Mouse (Mus musculus) gastrocnemius, adult 18-20 months (tissue): ENCODE results near the gene Rtca. TPM values are rescaled to one million over a fixed set of nuclear protein-coding genes. Genes with fewer than 3 reads are reported as not detected.

Experiments used
- DNase-seq: peaks from one replicate; pipeline ENCODE4 v3.0.0; 2021; ENCODE audit warnings: low spot score
- long read RNA-seq, 2 experiments: library from polyadenylated mRNA; stranded (forward); transcript quantifications; one replicate each; pipeline ENCODE4 v2.0.0; 2021
- total RNA-seq, 2 experiments: library from RNA; stranded (reverse); gene quantifications; 2 replicates each; pipeline ENCODE4 v1.2.3; 2021

Rtca gene
- total RNA-seq: 10 to 100 TPM; 21.7 to 25.8 TPM
- long read RNA-seq, experiment 1, transcript Rtca-201 (11 exons, 1,594 nt): major isoform, 28 of 34 reads
- long read RNA-seq, experiment 1, partial matches to known transcripts: 1 of 34 reads
- long read RNA-seq, experiment 1, other reads (novel, unspliced or antisense): 5 of 34 reads
- long read RNA-seq, experiment 2, transcript Rtca-201 (11 exons, 1,594 nt): major isoform, 25 of 29 reads
- long read RNA-seq, experiment 2, partial matches to known transcripts: 2 of 29 reads
- long read RNA-seq, experiment 2, other reads (novel, unspliced or antisense): 2 of 29 reads

GRCm38 (mm10) chr3:116507772-116508351, at the start of gene Rtca:
TSS of gene Rtca (minus strand) at chr3:116508208.
- DNase-seq: peak; percentile 99

GRCm38 (mm10) chr3:116551362-116551761, 43.4 kb upstream of the Rtca start:
- no peak for DNase-seq

GRCm38 (mm10) chr3:116547430-116547829, 39.4 kb upstream of the Rtca start:
- no peak for DNase-seq

GRCm38 (mm10) chr3:116542532-116542931, 34.5 kb upstream of the Rtca start:
- no peak for DNase-seq

DNA sequence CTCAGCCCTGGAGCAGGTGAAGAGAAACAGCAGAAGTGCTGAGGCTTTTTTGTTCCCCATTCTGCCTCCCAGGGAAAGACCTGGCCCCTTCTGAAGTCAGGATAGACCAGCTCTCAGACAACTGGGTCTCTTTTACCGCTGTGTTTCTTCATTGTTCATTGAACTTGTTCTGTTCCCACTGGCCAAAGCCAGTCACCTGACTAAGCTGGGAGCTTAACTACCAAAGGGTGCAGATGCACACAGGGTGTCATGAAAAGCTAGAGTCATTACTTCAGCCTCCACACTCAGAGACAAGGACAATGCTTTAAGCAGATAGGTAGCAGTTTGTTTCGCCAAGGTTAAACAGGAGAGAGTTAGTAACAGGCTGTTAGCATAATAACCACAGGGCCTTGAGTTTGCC, 34.1 kb upstream of the Rtca start:
- DNase-seq: no peak

GRCm38 (mm10) chr3:116537200-116537573, 29.2 kb upstream of the Rtca start:
- no peak for DNase-seq

- DNase-seq: no peak
These were observed 28.6 kb upstream of the Rtca start for GRCm38 (mm10) chr3:116536428-116537199.

- DNase-seq: no peak
These were observed 22.8 kb upstream of the Rtca start for GRCm38 (mm10) chr3:116530826-116531225.

DNA sequence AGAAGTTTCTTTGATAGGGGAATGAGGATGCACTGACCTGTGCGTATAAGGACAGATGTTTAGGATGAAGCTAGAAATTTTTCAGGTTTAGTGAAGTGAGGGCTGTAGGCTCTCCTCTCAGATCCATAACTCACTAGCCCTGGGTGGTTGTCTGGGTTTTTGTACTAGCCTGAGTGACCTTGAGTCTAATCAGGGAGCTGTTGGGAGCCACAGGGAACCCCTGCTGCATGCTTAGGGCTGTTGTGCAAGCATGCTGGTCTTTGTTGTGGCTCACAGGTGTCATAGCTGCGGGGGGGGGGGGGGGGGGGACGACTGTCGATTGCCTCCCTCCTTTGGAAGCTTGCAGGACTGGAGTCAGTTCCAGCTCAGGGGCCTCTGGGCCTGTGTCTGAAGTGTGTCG, 21.7 kb upstream of the Rtca start:
- DNase-seq: no peak

DNA sequence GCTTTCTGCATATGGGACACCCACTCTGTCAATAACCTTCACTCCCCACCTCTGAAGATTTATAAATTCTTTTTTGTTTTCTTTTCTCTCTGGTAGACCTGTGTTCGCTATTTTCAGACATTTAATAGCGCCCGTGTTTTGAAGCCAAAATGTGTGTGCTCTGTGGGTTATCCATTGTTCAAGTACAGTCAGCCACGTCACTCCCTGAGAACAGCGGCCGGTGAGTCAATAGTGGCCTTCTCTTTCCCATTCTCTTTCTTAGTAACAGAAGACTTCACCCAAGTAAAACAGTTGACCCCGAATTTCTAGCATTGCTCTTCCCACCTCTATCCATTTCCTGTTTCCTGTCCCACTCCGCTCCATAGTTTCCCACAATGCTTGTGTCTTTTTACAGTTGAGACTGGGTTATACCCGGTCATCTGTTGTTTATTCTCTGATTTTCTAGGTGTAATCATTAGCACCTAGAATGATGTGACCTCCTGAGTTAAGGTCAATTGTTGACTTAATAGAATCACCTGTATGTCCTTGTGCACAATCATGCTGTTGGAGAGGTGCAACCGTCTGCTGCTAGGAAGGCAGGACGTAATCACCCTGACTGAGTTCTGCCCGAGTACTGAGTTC, 12.2 kb upstream of the Rtca start:
- no peak for DNase-seq

DNA sequence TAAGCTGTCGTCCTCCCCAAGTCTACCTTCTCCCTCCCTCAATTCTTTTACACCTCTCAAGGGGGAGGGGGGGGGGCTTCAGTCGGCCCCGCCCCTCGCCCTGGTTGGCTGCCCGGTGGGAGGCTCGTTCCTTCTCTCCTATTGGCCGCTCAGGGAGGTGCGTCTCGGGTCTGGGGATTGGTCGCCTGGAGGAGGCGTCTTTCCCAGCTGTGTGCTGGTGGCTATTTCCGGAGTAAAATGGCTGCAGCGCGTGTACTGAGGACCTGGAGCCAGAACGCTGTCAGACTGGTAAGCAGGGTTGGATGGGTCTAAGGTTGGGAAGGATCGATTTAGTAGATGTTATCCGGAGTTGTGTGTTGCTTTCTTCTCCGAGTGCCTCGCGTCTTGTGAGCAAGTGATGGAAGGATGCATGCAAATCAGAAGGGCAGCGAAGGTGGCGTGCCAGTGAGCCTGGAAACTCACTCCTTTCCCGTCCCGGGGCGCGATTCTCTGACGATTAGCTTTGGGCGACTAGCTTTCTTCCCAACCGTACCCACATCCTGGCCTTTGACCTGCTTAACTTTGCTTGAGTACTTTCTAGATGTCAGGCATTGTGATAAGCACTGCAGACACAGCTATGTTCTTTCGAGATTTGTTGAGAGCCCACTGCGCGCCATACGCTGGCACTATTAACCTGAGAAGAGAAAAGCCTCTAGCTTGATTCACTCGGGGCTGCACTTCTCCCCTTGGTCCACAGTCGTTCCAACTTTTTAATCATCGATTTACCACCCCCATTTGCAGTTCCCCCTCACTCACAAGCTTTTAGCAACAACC, 5.1 kb upstream of the Rtca start, which contains the start of gene Dbt:
TSS of gene Dbt (plus strand) at position 167 of the 813 bp plus-strand sequence.
- DNase-seq: peak; percentile 90

GRCm38 (mm10) chr3:116512151-116512903, 4.3 kb upstream of the Rtca start:
- no peak for DNase-seq

DNA sequence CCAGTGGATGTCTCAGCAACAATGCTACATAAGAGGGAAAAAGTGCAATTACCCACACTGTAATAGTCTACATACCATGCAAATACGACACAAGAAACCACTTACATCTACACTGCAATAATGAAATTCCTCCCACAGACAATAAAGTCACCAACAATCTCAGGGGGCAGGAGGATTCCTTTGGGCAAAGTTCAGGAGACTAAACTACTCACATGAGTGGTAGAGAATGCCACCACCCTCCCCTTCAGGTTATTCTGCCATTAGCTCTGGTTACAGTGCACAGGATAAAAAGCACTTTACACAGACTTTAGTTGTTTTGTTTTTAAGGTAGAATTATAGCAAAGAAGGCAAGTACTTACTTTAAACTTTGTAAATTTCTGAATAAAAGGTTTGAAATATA, 12.3 kb downstream of the Rtca start:
- no peak for DNase-seq

GRCm38 (mm10) chr3:116493658-116494057, 14.3 kb downstream of the Rtca start:
- no peak for DNase-seq

DNA sequence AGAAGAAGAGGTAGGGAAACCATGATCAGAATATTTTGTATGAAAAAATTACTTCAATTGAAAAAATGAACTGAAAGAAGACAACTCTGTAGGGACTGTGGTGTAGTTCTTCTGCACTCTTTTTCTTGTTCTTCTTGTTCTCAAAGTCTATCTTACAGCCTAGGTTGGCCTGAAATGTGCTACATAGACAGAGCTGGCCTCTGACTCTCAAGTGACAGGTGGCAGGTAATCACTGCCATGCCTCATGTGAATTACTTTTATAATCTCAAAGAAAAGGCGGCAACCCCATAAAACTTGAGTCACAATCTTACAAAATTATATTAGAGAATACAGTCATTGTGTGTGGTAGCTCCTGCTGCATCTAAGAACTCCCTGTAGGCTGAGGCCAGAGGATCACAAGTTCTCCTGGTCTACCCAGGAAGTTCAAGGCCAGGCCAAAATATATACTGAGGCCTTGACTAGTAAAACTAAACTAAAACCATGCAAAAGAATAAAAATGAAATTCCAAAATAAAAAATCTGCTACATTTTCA, 16.0 kb downstream of the Rtca start:
- DNase-seq: no peak

GRCm38 (mm10) chr3:116490920-116491319, 17.1 kb downstream of the Rtca start:
- no peak for DNase-seq

GRCm38 (mm10) chr3:116483271-116483670, 24.7 kb downstream of the Rtca start:
- no peak for DNase-seq

DNA sequence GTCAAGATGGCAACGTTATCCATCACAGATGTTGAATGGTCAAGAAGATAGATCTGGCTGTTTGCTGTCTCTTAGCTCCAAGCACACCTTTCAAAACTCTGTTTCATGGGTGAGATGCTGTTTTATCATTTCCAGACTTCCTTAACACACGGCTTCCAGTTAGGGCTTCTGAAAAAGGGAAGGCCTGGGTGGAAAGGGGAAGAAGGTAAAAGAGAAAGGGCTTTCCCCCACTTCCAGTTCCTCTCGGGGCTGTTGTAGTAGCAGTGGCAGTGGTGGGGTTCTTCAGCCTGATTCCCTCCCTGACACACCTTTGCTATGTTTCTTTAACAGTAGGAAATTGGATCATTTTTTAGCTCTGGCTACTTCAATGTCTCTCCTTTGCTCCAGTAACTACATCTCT, 25.3 kb downstream of the Rtca start:
- no peak for DNase-seq

DNA sequence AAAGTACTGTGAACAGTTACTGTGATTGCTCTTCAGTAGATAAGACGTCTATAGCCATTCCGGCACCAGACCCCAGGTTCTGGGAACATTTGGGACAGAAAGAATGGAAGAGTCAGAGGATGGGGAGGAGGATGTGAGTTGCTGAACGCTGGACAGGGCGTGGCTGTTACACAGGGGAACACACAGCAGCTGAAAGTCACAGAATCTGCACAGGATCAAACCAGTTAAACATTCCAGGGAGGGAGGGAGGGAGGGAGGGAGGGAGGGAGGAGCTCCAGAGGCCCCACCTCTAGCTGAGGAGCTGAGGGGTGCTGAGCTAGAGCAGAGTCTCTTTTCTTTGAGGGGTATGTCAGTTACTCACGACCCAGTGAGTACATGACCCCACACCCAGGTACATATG, 27.1 kb downstream of the Rtca start:
- no peak for DNase-seq

DNA sequence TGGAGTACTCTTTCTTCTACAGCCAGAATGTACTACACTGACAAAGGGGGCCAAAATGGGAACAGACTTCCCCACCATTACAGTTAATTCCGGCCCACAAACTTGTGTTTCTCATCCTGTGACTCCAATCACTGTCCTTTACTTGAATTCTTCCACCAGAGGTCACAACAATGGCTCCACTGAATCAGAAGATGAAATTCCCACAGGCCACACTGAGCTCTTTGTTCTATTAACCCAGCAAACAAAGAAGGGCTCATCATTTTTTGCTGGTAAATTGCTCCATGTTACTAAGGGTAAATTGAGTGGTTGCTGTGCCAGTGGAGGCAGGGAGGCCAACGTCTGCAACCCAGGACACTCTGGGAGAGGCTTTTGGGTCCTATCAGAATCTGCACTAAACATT, 27.9 kb downstream of the Rtca start:
- no peak for DNase-seq
